Mouse (Mus musculus) spleen, postnatal 4 days (tissue): ENCODE measurements around the gene Klf14.
A peak's percentile ranks its signal among the peaks of the same experiment; 100 is the strongest.

ENCODE experiments used
- DNase-seq, 2 experiments: peaks; one replicate each; pipeline ENCODE4 v3.0.0; 2022; ENCODE audit warnings: low spot score in 2 of 2

Klf14 gene

GRCm38 (mm10) chr6:30958736-30959540 is at the start of gene Klf14:
TSS of gene Klf14 (minus strand) at chr6:30959078.
- no peak for DNase-seq

GRCm38 (mm10) chr6:31006111-31006600 is 47.3 kb upstream of the Klf14 start:
- DNase-seq: no peak

GRCm38 (mm10) chr6:30986393-30986792 is 27.5 kb upstream of the Klf14 start:
- DNase-seq: no peak

- DNase-seq: no peak
Observed at GRCm38 (mm10) chr6:30983021-30983420, 24.1 kb upstream of the Klf14 start.

- DNase-seq: no peak
Observed at GRCm38 (mm10) chr6:30982372-30982980, 23.6 kb upstream of the Klf14 start.

GRCm38 (mm10) chr6:30981351-30981750 is 22.5 kb upstream of the Klf14 start:
- no peak for DNase-seq

- no peak for DNase-seq
Observed at GRCm38 (mm10) chr6:30978615-30979014, 19.7 kb upstream of the Klf14 start.

GRCm38 (mm10) chr6:30972121-30972520 is 13.2 kb upstream of the Klf14 start:
- no peak for DNase-seq

GRCm38 (mm10) chr6:30957784-30958735 is 818 bp downstream of the Klf14 start:
- peak in 1 of 2 experiments; percentile 62 for DNase-seq

GRCm38 (mm10) chr6:30939264-30939663 is 19.6 kb downstream of the Klf14 start:
- no peak for DNase-seq

- no peak for DNase-seq
Observed at GRCm38 (mm10) chr6:30922821-30923220, 36.1 kb downstream of the Klf14 start.

- DNase-seq: no peak
Observed at GRCm38 (mm10) chr6:30921826-30922225, 37.1 kb downstream of the Klf14 start.

- no peak for DNase-seq
Observed at GRCm38 (mm10) chr6:30920834-30921675, 37.8 kb downstream of the Klf14 start.

GRCm38 (mm10) chr6:30915473-30915872 is 43.4 kb downstream of the Klf14 start, which contains the start of gene Tsga13:
TSS of gene Tsga13 (minus strand) at chr6:30915573.
- no peak for DNase-seq

- no peak for DNase-seq
Observed at GRCm38 (mm10) chr6:30907970-30908369, 50.9 kb downstream of the Klf14 start.
